Mouse (Mus musculus) stomach, embryonic 15.5 days (tissue): ENCODE measurements around the gene Rnf121. TPM values are rescaled to one million over a fixed set of nuclear protein-coding genes. Genes with fewer than 3 reads are reported as not detected.
"Not testable (repeated sequence)": the region's sequence is repeated elsewhere in the genome, so short reads cannot be mapped to it uniquely, and the experiment has no call there.

Source experiments
- ATAC-seq: fragments of 200-750 bp; cut with Nextera tagmentation; 2 replicates; pipeline ENCODE4 v1.8.0; 2017; ENCODE audit warnings: low read depth, moderate number of reproducible peaks, moderate TSS enrichment; ENCODE audit not compliant: insufficient read depth, low FRiP score
- H3K27ac ChIP-seq: fragments of 300-500 bp; sonication (generic); 2 replicates; pipeline ENCODE4 v1.5.1; 2015; ENCODE audit warnings: mild to moderate bottlenecking, inconsistent platforms
- H3K27me3 ChIP-seq: fragments of 300-500 bp; sonication (generic); replicated peaks from 2 replicates; pipeline ENCODE4 v1.6.1; 2015; ENCODE audit warnings: inconsistent platforms
- H3K36me3 ChIP-seq: fragments of 300-500 bp; sonication (generic); 2 replicates; pipeline ENCODE4 v1.6.1; 2015; ENCODE audit warnings: inconsistent platforms
- H3K4me1 ChIP-seq: fragments of 300-500 bp; sonication (generic); 2 replicates; pipeline ENCODE4 v1.6.1; 2015; ENCODE audit warnings: inconsistent platforms
- H3K4me2 ChIP-seq: fragments of 300-500 bp; sonication (generic); 2 replicates; pipeline ENCODE4 v1.6.1; 2015; ENCODE audit warnings: mild to moderate bottlenecking, inconsistent platforms
- H3K4me3 ChIP-seq: fragments of 300-500 bp; sonication (generic); replicated peaks from 2 replicates; pipeline ENCODE4 v1.5.1; 2015; ENCODE audit warnings: inconsistent platforms
- H3K9ac ChIP-seq: fragments of 300-500 bp; sonication (generic); 2 replicates; pipeline ENCODE4 v1.6.1; 2015; ENCODE audit warnings: inconsistent platforms
- H3K9me3 ChIP-seq: fragments of 300-500 bp; sonication (generic); 2 replicates; pipeline ENCODE4 v1.6.1; 2016; ENCODE audit warnings: inconsistent platforms
- WGBS: fragments of 180-500 bp; shearing (Covaris S2); methylation state at CpG from one replicate; pipeline ENCODE4 v1.1.7; 2015; 5-methylcytosine and 5-hydroxymethylcytosine counted together
- polyA plus RNA-seq: library from polyadenylated mRNA; unstranded; fragments of >200 nt; fragmentation: Nextera tagmentation; extraction: Ambion mirVana; gene quantifications from 2 replicates; pipeline ENCODE4 v1.2.1, GENCODE M21; 2015

Gene Rnf121
- polyA plus RNA-seq, 1 experiment from 2014 or later, result 25.2 TPM

DNA sequence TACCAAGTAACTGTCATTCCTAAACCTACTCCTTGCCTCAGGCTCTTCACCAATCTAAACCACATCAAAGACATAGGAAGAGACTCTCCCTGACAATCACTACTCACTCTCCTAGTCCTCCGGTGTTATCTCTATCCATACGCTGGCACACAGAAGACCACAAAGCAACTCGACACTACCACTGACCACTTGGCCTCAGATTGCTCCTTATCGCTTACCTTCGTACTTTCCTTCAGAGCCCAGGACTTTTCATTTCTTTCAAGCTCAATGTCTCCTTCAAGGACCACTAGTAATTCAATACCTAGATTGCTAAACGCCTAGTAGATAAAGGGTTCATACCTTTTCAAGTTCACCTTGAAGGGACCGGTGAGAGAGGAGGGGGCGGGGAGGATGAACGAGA lies 1.4 kb downstream of the Rnf121 start:
- Histone ChIP-seq H3K36me3 (0 out of 2 replicates have a peak, but pooled peaks cover 3% of the 10 kb centered on the region), H3K9me3 (no peaks in the 10 kb centered on the region), H3K4me2 (peak overlapping the region; percentile 60), H3K27ac (no peak overlapping the region), H3K27me3 (no peaks in the 10 kb centered on the region), H3K4me3 (peak overlapping the region; percentile 75), H3K4me1 (peaks cover 18% of the 10 kb centered on the region; the same call in 1 of the 2 replicates), H3K9ac (no peak overlapping the region)
- no peak for ATAC-seq
- 70% methylated on average over 9 of the region's 9 CpGs for WGBS

- H3K36me3 ChIP-seq, result 0 out of 2 replicates have a peak, but pooled peaks cover 10% of the 10 kb centered on the region
- no peak overlapping the region for H3K9ac ChIP-seq
- H3K4me1 ChIP-seq, result peaks cover 18% of the 10 kb centered on the region; the same call in 1 of the 2 replicates
- H3K9me3 ChIP-seq, result no peaks in the 10 kb centered on the region
- H3K27me3 ChIP-seq, result no peaks in the 10 kb centered on the region
- H3K27ac ChIP-seq, result no peak overlapping the region
- WGBS, result 73% methylated on average over 1 of the region's 1 CpGs
- H3K4me3 ChIP-seq, result no peak overlapping the region
- no peak for ATAC-seq
- H3K4me2 ChIP-seq, result no peak overlapping the region
These were observed 3.1 kb downstream of the Rnf121 start for GRCm38 (mm10) chr7:102062203-102062602.

DNA sequence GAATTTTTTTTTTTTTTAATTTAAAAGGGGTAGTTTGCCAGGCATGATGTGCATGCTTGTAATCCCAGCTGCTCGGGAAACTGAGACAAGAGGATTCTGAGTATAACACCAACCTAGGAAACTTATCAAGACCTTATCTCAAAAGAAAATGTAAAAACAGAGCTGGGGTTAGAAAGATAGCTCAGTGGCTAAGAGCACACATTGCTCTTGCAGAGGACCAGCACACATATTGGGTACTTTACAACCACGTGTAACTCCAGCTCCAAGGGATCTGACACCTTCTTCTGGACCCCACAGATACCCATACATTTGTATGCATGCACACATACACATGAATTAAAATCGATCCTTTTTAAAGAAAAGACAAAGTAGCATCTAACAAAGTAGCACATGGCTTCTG lies 3.9 kb downstream of the Rnf121 start:
- H3K36me3 ChIP-seq, result 0 out of 2 replicates have a peak, but pooled peaks cover 14% of the 10 kb centered on the region
- no peak overlapping the region for H3K27ac ChIP-seq
- no peak overlapping the region for H3K4me2 ChIP-seq
- H3K4me3 ChIP-seq, result no peak overlapping the region
- H3K9me3 ChIP-seq, result no peaks in the 10 kb centered on the region
- 77% methylated on average over 3 of the region's 3 CpGs for WGBS
- H3K4me1 ChIP-seq, result peaks cover 15% of the 10 kb centered on the region; the same call in 1 of the 2 replicates
- no peaks in the 10 kb centered on the region for H3K27me3 ChIP-seq
- no peak overlapping the region for H3K9ac ChIP-seq
- no peak for ATAC-seq

DNA sequence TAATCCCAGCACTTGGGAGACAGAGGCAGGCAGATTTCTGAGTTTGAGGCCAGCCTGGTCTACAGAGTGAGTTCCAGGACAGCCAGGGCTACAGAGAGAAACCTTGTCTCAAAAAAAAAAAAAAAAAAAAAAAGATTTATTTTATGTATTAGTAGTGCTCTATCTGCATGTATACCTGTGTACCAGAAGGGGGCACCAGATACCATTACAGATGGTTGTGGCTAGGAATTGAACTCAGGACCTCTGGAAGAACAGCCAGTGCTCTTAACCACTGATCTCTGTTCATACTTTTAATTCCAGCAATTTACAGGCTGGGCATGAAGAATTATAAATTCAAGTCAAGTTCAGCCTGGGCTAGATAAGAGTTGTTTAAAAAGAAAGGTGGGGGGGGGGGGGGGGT lies 16.7 kb downstream of the Rnf121 start:
- H3K4me3 ChIP-seq, H3K27me3 ChIP-seq, H3K4me2 ChIP-seq, H3K9me3 ChIP-seq, ATAC-seq, H3K27ac ChIP-seq, H3K9ac ChIP-seq, H3K36me3 ChIP-seq, H3K4me1 ChIP-seq: not testable (repeated sequence)

- Histone ChIP-seq H3K4me1 (no peaks in the 10 kb centered on the region), H3K27ac (no peak overlapping the region), H3K9ac (no peak overlapping the region), H3K27me3 (no peaks in the 10 kb centered on the region), H3K4me3 (no peak overlapping the region), H3K36me3 (peaks cover 26% of the 10 kb centered on the region), H3K9me3 (no peaks in the 10 kb centered on the region), H3K4me2 (no peak overlapping the region)
- 64% methylated on average over 2 of the region's 2 CpGs for WGBS
- no peak for ATAC-seq
These were observed 23.0 kb downstream of the Rnf121 start for GRCm38 (mm10) chr7:102042314-102042713.

DNA sequence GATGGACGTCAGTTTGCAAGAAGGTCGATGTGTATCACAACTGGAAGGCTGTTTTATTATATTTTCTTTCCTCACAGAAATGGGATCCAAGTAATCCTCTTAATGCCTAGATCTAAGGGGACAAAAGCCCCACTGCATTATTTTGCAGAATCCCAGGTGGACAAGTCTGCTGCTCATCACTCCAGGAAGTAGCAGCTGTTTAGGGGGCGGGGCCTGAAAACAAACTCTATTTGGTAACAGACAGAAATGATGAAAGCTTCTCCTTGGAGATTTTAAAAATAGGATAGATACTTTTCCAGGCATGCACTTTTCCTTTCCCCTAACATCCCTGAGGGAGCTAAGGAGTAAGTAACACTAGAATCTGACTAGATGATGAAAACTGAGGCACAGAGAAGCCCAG lies 28.0 kb downstream of the Rnf121 start:
- Histone ChIP-seq H3K9me3 (no peaks in the 10 kb centered on the region), H3K27me3 (no peaks in the 10 kb centered on the region), H3K4me3 (no peak overlapping the region), H3K36me3 (peaks cover 48% of the 10 kb centered on the region), H3K27ac (no peak overlapping the region), H3K4me1 (no peaks in the 10 kb centered on the region), H3K4me2 (no peak overlapping the region), H3K9ac (no peak overlapping the region)
- 94% methylated on average over 3 of the region's 3 CpGs for WGBS
- ATAC-seq, result no peak

GRCm38 (mm10) chr7:102035534-102035933 lies 29.7 kb downstream of the Rnf121 start:
- H3K27me3 ChIP-seq, result no peaks in the 10 kb centered on the region
- no peaks in the 10 kb centered on the region for H3K4me1 ChIP-seq
- no peak overlapping the region for H3K27ac ChIP-seq
- WGBS, result 92% methylated on average over 2 of the region's 2 CpGs
- no peak for ATAC-seq
- H3K9me3 ChIP-seq, result no peaks in the 10 kb centered on the region
- H3K9ac ChIP-seq, result no peak overlapping the region
- no peak overlapping the region for H3K4me2 ChIP-seq
- peaks cover 48% of the 10 kb centered on the region for H3K36me3 ChIP-seq
- no peak overlapping the region for H3K4me3 ChIP-seq

- 94% methylated on average over 1 of the region's 1 CpGs for WGBS
- peaks cover 46% of the 10 kb centered on the region for H3K36me3 ChIP-seq
These were observed 30.4 kb downstream of the Rnf121 start for GRCm38 (mm10) chr7:102034904-102035303.

GRCm38 (mm10) chr7:102025187-102026119 lies 39.8 kb downstream of the Rnf121 start:
- H3K4me2 ChIP-seq, result no peak overlapping the region
- ATAC-seq, result no peak
- 80% methylated on average over 2 of the region's 2 CpGs for WGBS

More at GRCm38 (mm10) chr7:102034904-102035303, 30.4 kb downstream of the Rnf121 start:
- Histone ChIP-seq H3K4me1 (no peaks in the 10 kb centered on the region), H3K4me2 (no peak overlapping the region), H3K27me3 (no peaks in the 10 kb centered on the region), H3K9ac (no peak overlapping the region), H3K4me3 (no peak overlapping the region), H3K27ac (no peak overlapping the region), H3K9me3 (no peaks in the 10 kb centered on the region)
- ATAC-seq, result no peak

DNA sequence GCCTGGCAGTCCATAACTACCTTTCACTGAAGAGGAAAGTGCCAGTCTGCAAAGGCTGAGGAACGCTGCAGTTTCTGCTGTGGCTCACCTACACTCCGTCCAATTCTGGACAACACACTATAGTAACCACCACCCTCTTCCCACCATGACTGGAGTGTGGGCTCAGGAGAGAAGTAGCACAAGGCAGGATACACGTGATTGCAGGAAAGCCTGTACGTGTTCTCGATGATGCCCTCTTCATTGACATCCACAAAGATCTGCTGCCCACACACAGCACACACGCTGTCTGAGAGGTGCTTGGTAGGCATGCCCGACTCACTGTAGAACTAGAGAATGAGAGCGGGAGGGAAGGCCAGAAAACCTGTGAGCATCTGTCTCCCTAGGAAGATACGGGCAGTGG lies 41.4 kb downstream of the Rnf121 start:
- H3K4me3 ChIP-seq, result no peak overlapping the region
- H3K9me3 ChIP-seq, result no peaks in the 10 kb centered on the region
- H3K36me3 ChIP-seq, result peaks cover 35% of the 10 kb centered on the region
- H3K9ac ChIP-seq, result no peak overlapping the region
- ATAC-seq, result no peak
- H3K27me3 ChIP-seq, result no peaks in the 10 kb centered on the region
- no peak overlapping the region for H3K27ac ChIP-seq
- no peak overlapping the region for H3K4me2 ChIP-seq
- WGBS, result 92% methylated on average over 9 of the region's 9 CpGs
- H3K4me1 ChIP-seq, result no peaks in the 10 kb centered on the region

More at GRCm38 (mm10) chr7:102025187-102026119, 39.8 kb downstream of the Rnf121 start:
- peaks cover 20% of the 10 kb centered on the region for H3K36me3 ChIP-seq
- H3K4me1 ChIP-seq, result no peaks in the 10 kb centered on the region
- H3K9ac ChIP-seq, result no peak overlapping the region
- no peak overlapping the region for H3K4me3 ChIP-seq
- H3K27me3 ChIP-seq, result no peaks in the 10 kb centered on the region
- no peaks in the 10 kb centered on the region for H3K9me3 ChIP-seq
- H3K27ac ChIP-seq, result no peak overlapping the region

- not testable (repeated sequence) for H3K27me3 ChIP-seq, H3K9me3 ChIP-seq, H3K4me2 ChIP-seq, H3K27ac ChIP-seq, H3K4me1 ChIP-seq, H3K4me3 ChIP-seq, ATAC-seq, H3K9ac ChIP-seq
- peaks cover 41% of the 10 kb centered on the region for H3K36me3 ChIP-seq
- WGBS, result 80% methylated on average over 2 of the region's 2 CpGs
These were observed 44.3 kb downstream of the Rnf121 start for GRCm38 (mm10) chr7:102020934-102021333.

DNA sequence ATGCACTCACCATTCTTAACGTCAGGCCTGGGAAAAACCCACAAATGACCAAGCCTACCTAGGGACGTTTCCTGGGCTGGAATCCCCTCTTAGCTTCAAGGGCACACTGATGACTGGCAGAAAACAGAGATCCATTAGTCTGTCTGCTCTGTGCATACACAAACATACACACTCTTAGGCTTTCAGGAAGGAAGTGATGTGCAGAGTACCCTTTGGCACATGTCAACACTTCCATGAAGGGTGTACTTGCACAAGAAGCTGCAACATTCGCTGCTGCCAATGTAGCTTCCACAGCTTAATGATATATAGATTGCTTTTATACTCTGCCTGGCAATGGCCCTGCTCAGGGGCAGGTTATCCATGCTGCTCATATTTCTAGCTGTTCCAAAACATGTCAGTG lies 45.9 kb downstream of the Rnf121 start:
- Histone ChIP-seq H3K4me3 (no peak overlapping the region), H3K27ac (no peak overlapping the region), H3K4me1 (no peaks in the 10 kb centered on the region), H3K9me3 (no peaks in the 10 kb centered on the region), H3K36me3 (peaks cover 49% of the 10 kb centered on the region), H3K9ac (no peak overlapping the region), H3K27me3 (no peaks in the 10 kb centered on the region), H3K4me2 (no peak overlapping the region)
- ATAC-seq, result no peak
- WGBS, result 69% methylated on average over 3 of the region's 3 CpGs
